Mouse (Mus musculus): ENCODE data around the gene Dis3l2. TPM values are rescaled to one million over a fixed set of nuclear protein-coding genes. Genes with fewer than 3 reads are reported as not detected.

The Dis3l2 gene
- polyA plus RNA-seq, 1 experiment from 2014 or later, result 27.5 TPM

GRCm38 (mm10) chr1:86931606-86932379, 228.2 kb downstream of the Dis3l2 start:
- Histone ChIP-seq H3K4me3 (no peak overlapping the region), H3K9ac (no peak overlapping the region), H3K27ac (peak overlapping the region; percentile 24; the same call in 1 of the 2 replicates), H3K4me1 (no peaks in the 10 kb centered on the region), H3K9me3 (no peaks in the 10 kb centered on the region), H3K27me3 (no peaks in the 10 kb centered on the region), H3K36me3 (no peaks in the 10 kb centered on the region), H3K4me2 (no peak overlapping the region)
- 63% methylated on average over 4 of the region's 4 CpGs for WGBS
- ATAC-seq (ENCODE audit: borderline replicate concordance, extremely low read depth, low FRiP score, low TSS enrichment), result peak; percentile 57; the same call in 1 of the 2 replicates

GRCm38 (mm10) chr1:86932810-86933209, 229.2 kb downstream of the Dis3l2 start:
- 63% methylated on average over 4 of the region's 4 CpGs for WGBS
- H3K9ac ChIP-seq, result no peak overlapping the region
- no peaks in the 10 kb centered on the region for H3K36me3 ChIP-seq
- no peaks in the 10 kb centered on the region for H3K9me3 ChIP-seq
- no peak overlapping the region for H3K4me2 ChIP-seq
- H3K4me3 ChIP-seq, result no peak overlapping the region
- H3K4me1 ChIP-seq, result no peaks in the 10 kb centered on the region
- H3K27ac ChIP-seq, result no peak overlapping the region
- no peak; the same call in 1 of the 2 replicates for ATAC-seq (ENCODE audit: borderline replicate concordance, extremely low read depth, low FRiP score, low TSS enrichment)
- H3K27me3 ChIP-seq, result no peaks in the 10 kb centered on the region

- 73% methylated on average over 1 of the region's 1 CpGs for WGBS
- H3K9me3 ChIP-seq, result no peaks in the 10 kb centered on the region
- no peak overlapping the region for H3K4me2 ChIP-seq
- no peaks in the 10 kb centered on the region for H3K36me3 ChIP-seq
- no peak overlapping the region for H3K27ac ChIP-seq
- H3K4me1 ChIP-seq, result no peaks in the 10 kb centered on the region
- no peak overlapping the region for H3K9ac ChIP-seq
- no peaks in the 10 kb centered on the region for H3K27me3 ChIP-seq
- H3K4me3 ChIP-seq, result no peak overlapping the region
- no peak for ATAC-seq (ENCODE audit: borderline replicate concordance, extremely low read depth, low FRiP score, low TSS enrichment)
Measured at GRCm38 (mm10) chr1:86933656-86934055, 230.0 kb downstream of the Dis3l2 start.

GRCm38 (mm10) chr1:86951501-86952205, 248.0 kb downstream of the Dis3l2 start:
- Histone ChIP-seq H3K9me3 (no peaks in the 10 kb centered on the region), H3K4me1 (peaks cover 4% of the 10 kb centered on the region), H3K4me3 (no peak overlapping the region), H3K4me2 (no peak overlapping the region), H3K9ac (no peak overlapping the region), H3K27ac (no peak overlapping the region), H3K36me3 (no peaks in the 10 kb centered on the region), H3K27me3 (no peaks in the 10 kb centered on the region)
- 74% methylated on average over 5 of the region's 5 CpGs for WGBS
- ATAC-seq (ENCODE audit: borderline replicate concordance, extremely low read depth, low FRiP score, low TSS enrichment), result no peak

- H3K9ac ChIP-seq, result no peak overlapping the region
- H3K27me3 ChIP-seq, result no peaks in the 10 kb centered on the region
- no peaks in the 10 kb centered on the region for H3K36me3 ChIP-seq
- no peak overlapping the region for H3K4me2 ChIP-seq
- ATAC-seq (ENCODE audit: borderline replicate concordance, extremely low read depth, low FRiP score, low TSS enrichment), result no peak
- no peaks in the 10 kb centered on the region for H3K4me1 ChIP-seq
- H3K27ac ChIP-seq, result no peak overlapping the region
- no peak overlapping the region for H3K4me3 ChIP-seq
- no peaks in the 10 kb centered on the region for H3K9me3 ChIP-seq
Measured at GRCm38 (mm10) chr1:86955801-86956200, 252.2 kb downstream of the Dis3l2 start.

- ATAC-seq (ENCODE audit: borderline replicate concordance, extremely low read depth, low FRiP score, low TSS enrichment), result no peak
- no peaks in the 10 kb centered on the region for H3K4me1 ChIP-seq
- no peaks in the 10 kb centered on the region for H3K36me3 ChIP-seq
- H3K27me3 ChIP-seq, result no peaks in the 10 kb centered on the region
- no peak overlapping the region for H3K4me2 ChIP-seq
- WGBS, result 51% methylated on average over 6 of the region's 6 CpGs
- H3K9ac ChIP-seq, result no peak overlapping the region
- no peak overlapping the region for H3K27ac ChIP-seq
- H3K9me3 ChIP-seq, result no peaks in the 10 kb centered on the region
- H3K4me3 ChIP-seq, result no peak overlapping the region
Measured at GRCm38 (mm10) chr1:86968261-86968964, 264.8 kb downstream of the Dis3l2 start.

- Histone ChIP-seq H3K4me1 (no peaks in the 10 kb centered on the region), H3K4me2 (no peak overlapping the region), H3K36me3 (no peaks in the 10 kb centered on the region), H3K9me3 (no peaks in the 10 kb centered on the region), H3K4me3 (no peak overlapping the region), H3K27ac (no peak overlapping the region), H3K9ac (no peak overlapping the region), H3K27me3 (no peaks in the 10 kb centered on the region)
- 84% methylated on average over 11 of the region's 11 CpGs for WGBS
- no peak for ATAC-seq (ENCODE audit: borderline replicate concordance, extremely low read depth, low FRiP score, low TSS enrichment)
Measured at GRCm38 (mm10) chr1:86969173-86969725, 265.6 kb downstream of the Dis3l2 start.

GRCm38 (mm10) chr1:86972693-86973092, 269.1 kb downstream of the Dis3l2 start:
- H3K27ac ChIP-seq, result no peak overlapping the region
- no peaks in the 10 kb centered on the region for H3K4me1 ChIP-seq
- WGBS, result 37% methylated on average over 1 of the region's 1 CpGs
- no peaks in the 10 kb centered on the region for H3K27me3 ChIP-seq
- H3K36me3 ChIP-seq, result no peaks in the 10 kb centered on the region
- H3K4me3 ChIP-seq, result no peak overlapping the region
- no peak overlapping the region for H3K9ac ChIP-seq
- no peak overlapping the region for H3K4me2 ChIP-seq
- H3K9me3 ChIP-seq, result no peaks in the 10 kb centered on the region
- ATAC-seq (ENCODE audit: borderline replicate concordance, extremely low read depth, low FRiP score, low TSS enrichment), result no peak

- H3K27me3 ChIP-seq, result no peaks in the 10 kb centered on the region
- WGBS, result 87% methylated on average over 1 of the region's 1 CpGs
- no peaks in the 10 kb centered on the region for H3K36me3 ChIP-seq
- H3K4me1 ChIP-seq, result no peaks in the 10 kb centered on the region
- H3K4me3 ChIP-seq, result no peak overlapping the region
- no peak for ATAC-seq (ENCODE audit: borderline replicate concordance, extremely low read depth, low FRiP score, low TSS enrichment)
- H3K9ac ChIP-seq, result no peak overlapping the region
- H3K27ac ChIP-seq, result no peak overlapping the region
- no peaks in the 10 kb centered on the region for H3K9me3 ChIP-seq
- H3K4me2 ChIP-seq, result no peak overlapping the region
Measured at GRCm38 (mm10) chr1:86977018-86977417, 273.4 kb downstream of the Dis3l2 start.

- H3K4me1 ChIP-seq, result no peaks in the 10 kb centered on the region
- no peak overlapping the region for H3K4me3 ChIP-seq
- no peak overlapping the region for H3K4me2 ChIP-seq
- H3K27ac ChIP-seq, result no peak overlapping the region
- H3K9ac ChIP-seq, result no peak overlapping the region
- no peaks in the 10 kb centered on the region for H3K27me3 ChIP-seq
- ATAC-seq (ENCODE audit: borderline replicate concordance, extremely low read depth, low FRiP score, low TSS enrichment), result no peak
- H3K9me3 ChIP-seq, result no peaks in the 10 kb centered on the region
- no peaks in the 10 kb centered on the region; the same call in 1 of the 2 replicates for H3K36me3 ChIP-seq
Measured at GRCm38 (mm10) chr1:86986372-86986771, 282.8 kb downstream of the Dis3l2 start.

GRCm38 (mm10) chr1:86992849-86993248, 289.2 kb downstream of the Dis3l2 start:
- WGBS, result 76% methylated on average over 5 of the region's 5 CpGs
- ATAC-seq (ENCODE audit: borderline replicate concordance, extremely low read depth, low FRiP score, low TSS enrichment), result no peak
- Histone ChIP-seq H3K9ac (no peak overlapping the region), H3K27ac (no peak overlapping the region), H3K4me1 (0 out of 2 replicates have a peak, but pooled peaks cover 4% of the 10 kb centered on the region), H3K36me3 (no peaks in the 10 kb centered on the region; the same call in 1 of the 2 replicates), H3K4me2 (no peak overlapping the region), H3K9me3 (no peaks in the 10 kb centered on the region), H3K4me3 (no peak overlapping the region), H3K27me3 (no peaks in the 10 kb centered on the region)

Data from lung, embryonic 15.5 days (tissue).